Mouse (Mus musculus) heart, embryonic 10.5 days (tissue): ENCODE measurements around the gene Mamdc4. TPM values are rescaled to one million over a fixed set of nuclear protein-coding genes. Genes with fewer than 3 reads are reported as not detected.

Experiments
- DNase-seq: peaks from one replicate; pipeline ENCODE4 v3.0.0-alpha.2; 2017; ENCODE audit warnings: low spot score
- H3K27ac ChIP-seq: fragments of 300-500 bp; sonication (generic); 2 replicates; pipeline ENCODE4 v1.5.1; 2016; ENCODE audit warnings: mild to moderate bottlenecking
- H3K27me3 ChIP-seq: fragments of 300-500 bp; sonication (generic); 2 replicates; pipeline ENCODE4 v1.6.1; 2016; ENCODE audit warnings: mild to moderate bottlenecking; ENCODE audit not compliant: poor library complexity, insufficient read depth, severe bottlenecking
- H3K36me3 ChIP-seq: fragments of 300-500 bp; sonication (generic); 2 replicates; pipeline ENCODE4 v1.6.1; 2016; ENCODE audit warnings: mild to moderate bottlenecking, moderate library complexity
- H3K4me1 ChIP-seq: fragments of 300-500 bp; sonication (generic); 2 replicates; pipeline ENCODE4 v1.6.1; 2016; ENCODE audit warnings: mild to moderate bottlenecking
- H3K4me3 ChIP-seq: fragments of 300-500 bp; sonication (generic); 2 replicates; pipeline ENCODE4 v1.5.1; 2016; ENCODE audit warnings: mild to moderate bottlenecking, moderate library complexity
- H3K9me3 ChIP-seq: fragments of 300-500 bp; sonication (generic); 2 replicates; pipeline ENCODE4 v1.6.1; 2016; ENCODE audit warnings: mild to moderate bottlenecking, moderate library complexity
- WGBS: fragments of 180-500 bp; shearing (Covaris S2); methylation state at CpG from one replicate; pipeline ENCODE4 v1.1.7; 2016; 5-methylcytosine and 5-hydroxymethylcytosine counted together
- polyA plus RNA-seq: library from polyadenylated mRNA; unstranded; fragments of >200 nt; fragmentation: Nextera tagmentation; extraction: Ambion mirVana; gene quantifications from 2 replicates; pipeline ENCODE4 v1.2.1, GENCODE M21; 2016

Gene Mamdc4
- polyA plus RNA-seq, 1 experiment from 2014 or later = 1.6 TPM

GRCm38 (mm10) chr2:25549021-25549991 is 25.3 kb downstream of the Mamdc4 start:
- H3K36me3 ChIP-seq = 0 out of 2 replicates have a peak, but pooled peaks cover 4% of the 10 kb centered on the region
- no peaks in the 10 kb centered on the region for H3K9me3 ChIP-seq
- 67% methylated on average over 9 of the region's 9 CpGs for WGBS
- H3K27ac ChIP-seq = no peak overlapping the region
- H3K4me3 ChIP-seq = no peak overlapping the region
- H3K4me1 ChIP-seq = peaks cover 11% of the 10 kb centered on the region
- DNase-seq = no peak
- H3K27me3 ChIP-seq = no peaks in the 10 kb centered on the region

- DNase-seq = peak; percentile 100
- Histone ChIP-seq H3K27me3 (no peaks in the 10 kb centered on the region), H3K9me3 (no peaks in the 10 kb centered on the region), H3K4me3 (peak within 1 kb of the TSS; percentile 83), H3K36me3 (0 out of 2 replicates have a peak, but pooled peaks cover 4% of the 10 kb centered on the region), H3K27ac (peak within 1 kb of the TSS; percentile 96), H3K4me1 (peaks cover 19% of the 10 kb centered on the region)
- 3% methylated on average over 48 of the region's 48 CpGs for WGBS
Observed at GRCm38 (mm10) chr2:25546811-25547491, 27.7 kb downstream of the Mamdc4 start, which contains the start of gene Traf2. Traf2 (minus strand) TSS chr2:25546940.

GRCm38 (mm10) chr2:25545996-25546810 is 28.4 kb downstream of the Mamdc4 start:
- Histone ChIP-seq H3K36me3 (0 out of 2 replicates have a peak, but pooled peaks cover 4% of the 10 kb centered on the region), H3K4me3 (peak overlapping the region; percentile 83), H3K27ac (peak overlapping the region; percentile 96), H3K27me3 (no peaks in the 10 kb centered on the region), H3K9me3 (no peaks in the 10 kb centered on the region), H3K4me1 (peaks cover 24% of the 10 kb centered on the region)
- no peak for DNase-seq
- WGBS = 8% methylated on average over 43 of the region's 43 CpGs

GRCm38 (mm10) chr2:25541644-25542367 is 32.8 kb downstream of the Mamdc4 start:
- no peaks in the 10 kb centered on the region for H3K9me3 ChIP-seq
- WGBS = 87% methylated on average over 10 of the region's 10 CpGs
- H3K4me1 ChIP-seq = peaks cover 24% of the 10 kb centered on the region
- no peak overlapping the region for H3K27ac ChIP-seq
- DNase-seq = no peak
- H3K4me3 ChIP-seq = no peak overlapping the region
- H3K36me3 ChIP-seq = peaks cover 19% of the 10 kb centered on the region
- H3K27me3 ChIP-seq = no peaks in the 10 kb centered on the region

- no peak overlapping the region for H3K27ac ChIP-seq
- no peak for DNase-seq
- peaks cover 31% of the 10 kb centered on the region for H3K36me3 ChIP-seq
- H3K9me3 ChIP-seq = no peaks in the 10 kb centered on the region
- H3K27me3 ChIP-seq = no peaks in the 10 kb centered on the region
- WGBS = 93% methylated on average over 4 of the region's 4 CpGs
- peaks cover 18% of the 10 kb centered on the region for H3K4me1 ChIP-seq
- no peak overlapping the region for H3K4me3 ChIP-seq
Observed at GRCm38 (mm10) chr2:25540541-25540948, 34.1 kb downstream of the Mamdc4 start.

- H3K4me1 ChIP-seq = 0 out of 2 replicates have a peak, but pooled peaks cover 1% of the 10 kb centered on the region
- H3K36me3 ChIP-seq = peaks cover 58% of the 10 kb centered on the region
- no peak overlapping the region for H3K4me3 ChIP-seq
- H3K27ac ChIP-seq = no peak overlapping the region
- no peaks in the 10 kb centered on the region for H3K27me3 ChIP-seq
- H3K9me3 ChIP-seq = no peaks in the 10 kb centered on the region
- 81% methylated on average over 8 of the region's 8 CpGs for WGBS
- DNase-seq = no peak
Observed at GRCm38 (mm10) chr2:25536531-25536930, 38.1 kb downstream of the Mamdc4 start.

GRCm38 (mm10) chr2:25534866-25535182 is 39.8 kb downstream of the Mamdc4 start:
- Histone ChIP-seq H3K4me1 (no peaks in the 10 kb centered on the region), H3K9me3 (no peaks in the 10 kb centered on the region), H3K27ac (no peak overlapping the region), H3K4me3 (no peak overlapping the region), H3K36me3 (peaks cover 74% of the 10 kb centered on the region), H3K27me3 (no peaks in the 10 kb centered on the region)
- WGBS = 89% methylated on average over 2 of the region's 2 CpGs
- no peak for DNase-seq

GRCm38 (mm10) chr2:25534178-25534865 is 40.3 kb downstream of the Mamdc4 start:
- H3K4me3 ChIP-seq = no peak overlapping the region
- 83% methylated on average over 3 of the region's 3 CpGs for WGBS
- no peaks in the 10 kb centered on the region for H3K9me3 ChIP-seq
- H3K4me1 ChIP-seq = no peaks in the 10 kb centered on the region
- H3K36me3 ChIP-seq = peaks cover 79% of the 10 kb centered on the region
- H3K27ac ChIP-seq = no peak overlapping the region
- DNase-seq = no peak
- H3K27me3 ChIP-seq = no peaks in the 10 kb centered on the region

GRCm38 (mm10) chr2:25533707-25534106 is 40.9 kb downstream of the Mamdc4 start:
- Histone ChIP-seq H3K27ac (no peak overlapping the region), H3K9me3 (no peaks in the 10 kb centered on the region), H3K4me3 (no peak overlapping the region), H3K27me3 (no peaks in the 10 kb centered on the region), H3K36me3 (peaks cover 84% of the 10 kb centered on the region), H3K4me1 (no peaks in the 10 kb centered on the region)
- WGBS = 95% methylated on average over 2 of the region's 2 CpGs
- no peak for DNase-seq

- H3K27me3 ChIP-seq = no peaks in the 10 kb centered on the region
- no peak overlapping the region for H3K27ac ChIP-seq
- DNase-seq = no peak
- 83% methylated on average over 9 of the region's 9 CpGs for WGBS
- no peaks in the 10 kb centered on the region for H3K9me3 ChIP-seq
- no peak overlapping the region for H3K4me3 ChIP-seq
- H3K4me1 ChIP-seq = no peaks in the 10 kb centered on the region
- peaks cover 96% of the 10 kb centered on the region for H3K36me3 ChIP-seq
Observed at GRCm38 (mm10) chr2:25526510-25527302, 47.9 kb downstream of the Mamdc4 start.
